Mouse (Mus musculus): ENCODE measurements around the gene Hnrnpab.

Gene Hnrnpab

GRCm38 (mm10) chr11:51602253-51602652 lies 4.4 kb downstream of the Hnrnpab start:
- no peak for DNase-seq

GRCm38 (mm10) chr11:51597553-51597952 lies 9.1 kb downstream of the Hnrnpab start:
- no peak for DNase-seq

GRCm38 (mm10) chr11:51595459-51596083 lies 11.1 kb downstream of the Hnrnpab start:
- DNase-seq: no peak

GRCm38 (mm10) chr11:51594715-51595350 lies 11.8 kb downstream of the Hnrnpab start:
- DNase-seq: no peak

- DNase-seq: no peak
These were observed 12.8 kb downstream of the Hnrnpab start for GRCm38 (mm10) chr11:51593849-51594248.

- DNase-seq: no peak
These were observed 13.3 kb downstream of the Hnrnpab start for GRCm38 (mm10) chr11:51593368-51593767.

GRCm38 (mm10) chr11:51591915-51592314 lies 14.7 kb downstream of the Hnrnpab start:
- DNase-seq: no peak

GRCm38 (mm10) chr11:51591168-51591567 lies 15.5 kb downstream of the Hnrnpab start:
- DNase-seq: no peak

GRCm38 (mm10) chr11:51590002-51590401 lies 16.6 kb downstream of the Hnrnpab start:
- DNase-seq: no peak

- DNase-seq: no peak
These were observed 17.8 kb downstream of the Hnrnpab start for GRCm38 (mm10) chr11:51588833-51589232.

GRCm38 (mm10) chr11:51587059-51587458 lies 19.6 kb downstream of the Hnrnpab start:
- DNase-seq: no peak

GRCm38 (mm10) chr11:51586411-51586810 lies 20.2 kb downstream of the Hnrnpab start:
- DNase-seq: no peak

GRCm38 (mm10) chr11:51585608-51586252 lies 20.9 kb downstream of the Hnrnpab start:
- DNase-seq: no peak

GRCm38 (mm10) chr11:51584431-51585248 lies 22.0 kb downstream of the Hnrnpab start, which contains the start of gene Phykpl:
TSS of gene Phykpl (plus strand) at chr11:51584757.
- peak; percentile 91 for DNase-seq

GRCm38 (mm10) chr11:51584057-51584430 lies 22.6 kb downstream of the Hnrnpab start:
- no peak for DNase-seq

- DNase-seq: peak; percentile 63
These were observed 23.9 kb downstream of the Hnrnpab start for GRCm38 (mm10) chr11:51582713-51583112.

- no peak for DNase-seq
These were observed 27.6 kb downstream of the Hnrnpab start for GRCm38 (mm10) chr11:51579024-51579423.

GRCm38 (mm10) chr11:51577587-51577986 lies 29.1 kb downstream of the Hnrnpab start:
- DNase-seq: no peak

- DNase-seq: no peak
These were observed 30.2 kb downstream of the Hnrnpab start for GRCm38 (mm10) chr11:51576454-51576853.

GRCm38 (mm10) chr11:51568801-51569200 lies 37.8 kb downstream of the Hnrnpab start:
- DNase-seq: no peak

- DNase-seq: no peak
These were observed 40.7 kb downstream of the Hnrnpab start for GRCm38 (mm10) chr11:51565951-51566350.

- no peak for DNase-seq
These were observed 41.6 kb downstream of the Hnrnpab start for GRCm38 (mm10) chr11:51565062-51565461.

GRCm38 (mm10) chr11:51563276-51563675 lies 43.4 kb downstream of the Hnrnpab start:
- no peak for DNase-seq
